Mouse (Mus musculus): Measurements from ENCODE around the gene Gm10309.

Gene Gm10309

GRCm38 (mm10) chr17:86514974-86515620 lies 10.1 kb upstream of the Gm10309 start:
- 70% methylated on average over 13 of the region's 13 CpGs for WGBS

GRCm38 (mm10) chr17:86509871-86510270 lies 4.8 kb upstream of the Gm10309 start:
- WGBS = 63% methylated on average over 5 of the region's 5 CpGs

GRCm38 (mm10) chr17:86508212-86508490 lies 3.1 kb upstream of the Gm10309 start:
- WGBS = 90% methylated on average over 3 of the region's 3 CpGs

GRCm38 (mm10) chr17:86507342-86508211 lies 2.5 kb upstream of the Gm10309 start:
- WGBS = 63% methylated on average over 19 of the region's 19 CpGs

- WGBS = 71% methylated on average over 5 of the region's 5 CpGs
Measured at GRCm38 (mm10) chr17:86506881-86507280, 1.8 kb upstream of the Gm10309 start.

- 77% methylated on average over 9 of the region's 9 CpGs for WGBS
Measured at GRCm38 (mm10) chr17:86503208-86503897, 1.7 kb downstream of the Gm10309 start.

GRCm38 (mm10) chr17:86501393-86501792 lies 3.6 kb downstream of the Gm10309 start:
- 92% methylated on average over 4 of the region's 4 CpGs for WGBS

GRCm38 (mm10) chr17:86499359-86500045 lies 5.5 kb downstream of the Gm10309 start:
- 60% methylated on average over 15 of the region's 15 CpGs for WGBS

GRCm38 (mm10) chr17:86497302-86497701 lies 7.7 kb downstream of the Gm10309 start:
- 94% methylated on average over 4 of the region's 4 CpGs for WGBS

- 84% methylated on average over 9 of the region's 9 CpGs for WGBS
Measured at GRCm38 (mm10) chr17:86496123-86496771, 8.8 kb downstream of the Gm10309 start.

GRCm38 (mm10) chr17:86494895-86495294 lies 10.1 kb downstream of the Gm10309 start:
- 49% methylated on average over 6 of the region's 6 CpGs for WGBS

- 85% methylated on average over 6 of the region's 6 CpGs for WGBS
Measured at GRCm38 (mm10) chr17:86494494-86494893, 10.5 kb downstream of the Gm10309 start.

GRCm38 (mm10) chr17:86493891-86494420 lies 11.1 kb downstream of the Gm10309 start:
- WGBS = 85% methylated on average over 8 of the region's 8 CpGs

- WGBS = 90% methylated on average over 7 of the region's 7 CpGs
Measured at GRCm38 (mm10) chr17:86492376-86492775, 12.7 kb downstream of the Gm10309 start.

- WGBS = 94% methylated on average over 10 of the region's 10 CpGs
Measured at GRCm38 (mm10) chr17:86489827-86490226, 15.2 kb downstream of the Gm10309 start.

- WGBS = 89% methylated on average over 3 of the region's 3 CpGs
Measured at GRCm38 (mm10) chr17:86487450-86487849, 17.6 kb downstream of the Gm10309 start.

- WGBS = 85% methylated on average over 5 of the region's 5 CpGs
Measured at GRCm38 (mm10) chr17:86486657-86487056, 18.4 kb downstream of the Gm10309 start.

- 19% methylated on average over 3 of the region's 3 CpGs for WGBS
Measured at GRCm38 (mm10) chr17:86484087-86484737, 20.8 kb downstream of the Gm10309 start.

- WGBS = 62% methylated on average over 10 of the region's 10 CpGs
Measured at GRCm38 (mm10) chr17:86482675-86483074, 22.4 kb downstream of the Gm10309 start.

GRCm38 (mm10) chr17:86479406-86479805 lies 25.6 kb downstream of the Gm10309 start:
- 85% methylated on average over 10 of the region's 10 CpGs for WGBS

GRCm38 (mm10) chr17:86476674-86477073 lies 28.4 kb downstream of the Gm10309 start:
- 89% methylated on average over 10 of the region's 10 CpGs for WGBS

Data from cerebral cortex, adult 2 months (tissue).